Mouse (Mus musculus) intestine, postnatal 0 days (tissue): ENCODE measurements around the gene Efemp2. TPM values are rescaled to one million over a fixed set of nuclear protein-coding genes. Genes with fewer than 3 reads are reported as not detected.
"Not testable (repeated sequence)": the region's sequence is repeated elsewhere in the genome, so short reads cannot be mapped to it uniquely, and the experiment has no call there.

ENCODE experiments used
- ATAC-seq: fragments of 200-750 bp; cut with Nextera tagmentation; 2 replicates; pipeline ENCODE4 v1.8.0; 2017; ENCODE audit warnings: mild to moderate bottlenecking, moderate TSS enrichment, moderate library complexity
- H3K27ac ChIP-seq: fragments of 300-500 bp; sonication (generic); 2 replicates; pipeline ENCODE4 v1.5.1; 2014; ENCODE audit warnings: mild to moderate bottlenecking, low read depth, low read length, moderate library complexity
- H3K27me3 ChIP-seq: fragments of 300-500 bp; sonication (generic); replicated peaks from 2 replicates; pipeline ENCODE4 v1.6.1; 2014; ENCODE audit warnings: low read length, mixed read lengths; ENCODE audit not compliant: control insufficient read depth, insufficient read depth
- H3K36me3 ChIP-seq: fragments of 300-500 bp; sonication (generic); 2 replicates; pipeline ENCODE4 v1.6.1; 2014; ENCODE audit warnings: mild to moderate bottlenecking, moderate library complexity; ENCODE audit not compliant: control insufficient read depth, insufficient read depth
- H3K4me1 ChIP-seq: fragments of 300-500 bp; sonication (generic); replicated peaks from 2 replicates; pipeline ENCODE4 v1.6.1; 2014; ENCODE audit warnings: antibody characterized with exemption, low read length, mixed read lengths; ENCODE audit not compliant: control insufficient read depth, insufficient read depth
- H3K4me2 ChIP-seq: fragments of 300-500 bp; sonication (generic); replicated peaks from 2 replicates; pipeline ENCODE4 v1.6.1; 2014; ENCODE audit warnings: low read depth, mild to moderate bottlenecking, moderate library complexity
- H3K4me3 ChIP-seq: fragments of 300-500 bp; sonication (generic); 2 replicates; pipeline ENCODE4 v1.5.1; 2014; ENCODE audit warnings: low read depth, low read length
- H3K9ac ChIP-seq: fragments of 300-500 bp; sonication (generic); 2 replicates; pipeline ENCODE4 v1.6.1; 2014; ENCODE audit warnings: mild to moderate bottlenecking, low read depth, low read length
- H3K9me3 ChIP-seq: fragments of 300-500 bp; sonication (generic); 2 replicates; pipeline ENCODE4 v1.6.1; 2016; ENCODE audit warnings: mixed run types; ENCODE audit not compliant: control insufficient read depth
- CTCF ChIP-seq: sonication (generic); IDR thresholded peaks from 2 replicates; pipeline ENCODE4 v1.5.1; 2016; ENCODE audit warnings: low read depth, mild to moderate bottlenecking, control low read depth, antibody characterized with exemption, moderate library complexity
- WGBS: fragments of 180-500 bp; shearing (Covaris S2); extraction: QIAGEN DNeasy Blood & Tissue Kit; methylation state at CpG from one replicate; pipeline ENCODE4 v1.1.7; 2014; 5-methylcytosine and 5-hydroxymethylcytosine counted together
- polyA plus RNA-seq: library from polyadenylated mRNA; unstranded; fragments of >200 nt; fragmentation: Nextera tagmentation; extraction: Ambion mirVana; gene quantifications from 2 replicates; pipeline ENCODE4 v1.2.1, GENCODE M21; 2015

The Efemp2 gene
- polyA plus RNA-seq, 1 experiment from 2014 or later, result 40.7 TPM

GRCm38 (mm10) chr19:5490898-5491708, 17.3 kb downstream of the Efemp2 start:
- peak overlapping the region; percentile 93 for H3K4me3 ChIP-seq
- ATAC-seq, result peak; percentile 28
- WGBS, result under 1% methylated on average over 56 of the region's 59 CpGs

GRCm38 (mm10) chr19:5492641-5493040, 18.9 kb downstream of the Efemp2 start:
- no peaks in the 10 kb centered on the region for H3K9me3 ChIP-seq
- no peaks in the 10 kb centered on the region for H3K27me3 ChIP-seq
- H3K9ac ChIP-seq, result no peak overlapping the region
- no peak overlapping the region for H3K4me3 ChIP-seq
- 82% methylated on average over 4 of the region's 4 CpGs for WGBS
- peaks cover 47% of the 10 kb centered on the region for H3K36me3 ChIP-seq
- H3K4me1 ChIP-seq, result 0 out of 2 replicates have a peak, but pooled peaks cover 2% of the 10 kb centered on the region
- H3K27ac ChIP-seq, result 0 out of 2 replicates have a peak overlapping the region, but pooled peaks have one; percentile 57
- no peak for TF ChIP-seq CTCF
- H3K4me2 ChIP-seq, result no peak overlapping the region; the same call in 1 of the 2 replicates
- ATAC-seq, result no peak

More at GRCm38 (mm10) chr19:5490898-5491708, 17.3 kb downstream of the Efemp2 start:
- H3K9me3 ChIP-seq, result no peaks in the 10 kb centered on the region
- H3K36me3 ChIP-seq, result peaks cover 37% of the 10 kb centered on the region
- H3K4me2 ChIP-seq, result peak overlapping the region; percentile 80
- no peak for TF ChIP-seq CTCF
- H3K4me1 ChIP-seq, result 0 out of 2 replicates have a peak, but pooled peaks cover 2% of the 10 kb centered on the region
- H3K27me3 ChIP-seq, result no peaks in the 10 kb centered on the region
- H3K27ac ChIP-seq, result peak overlapping the region; percentile 97
- peak overlapping the region; percentile 87 for H3K9ac ChIP-seq

- H3K4me2 ChIP-seq, H3K9me3 ChIP-seq, H3K27me3 ChIP-seq, H3K4me3 ChIP-seq, H3K9ac ChIP-seq, ATAC-seq, H3K4me1 ChIP-seq: not testable (repeated sequence)
- H3K36me3 ChIP-seq, result peaks cover 54% of the 10 kb centered on the region
- peak overlapping the region; percentile 57 for H3K27ac ChIP-seq
- 49% methylated on average over 9 of the region's 9 CpGs for WGBS
- peak; percentile 53 for TF ChIP-seq CTCF
Measured at GRCm38 (mm10) chr19:5493301-5493721, 19.6 kb downstream of the Efemp2 start.

GRCm38 (mm10) chr19:5494314-5494713, 20.6 kb downstream of the Efemp2 start:
- Histone ChIP-seq H3K4me1 (0 out of 2 replicates have a peak, but pooled peaks cover 2% of the 10 kb centered on the region), H3K27me3 (no peaks in the 10 kb centered on the region), H3K27ac (peak overlapping the region; percentile 71), H3K9ac (no peak overlapping the region; the same call in 1 of the 2 replicates), H3K9me3 (no peaks in the 10 kb centered on the region), H3K4me3 (no peak overlapping the region), H3K36me3 (peaks cover 56% of the 10 kb centered on the region), H3K4me2 (no peak overlapping the region)
- peak; percentile 65 for ATAC-seq
- WGBS, result 60% methylated on average over 3 of the region's 3 CpGs
- TF ChIP-seq CTCF, result no peak

GRCm38 (mm10) chr19:5495353-5496051, 21.7 kb downstream of the Efemp2 start:
- ATAC-seq, result no peak
- Histone ChIP-seq H3K4me3 (no peak overlapping the region), H3K27ac (0 out of 2 replicates have a peak overlapping the region, but pooled peaks have one; percentile 28), H3K4me1 (0 out of 2 replicates have a peak, but pooled peaks cover 2% of the 10 kb centered on the region), H3K9me3 (no peaks in the 10 kb centered on the region), H3K9ac (no peak overlapping the region), H3K36me3 (peaks cover 56% of the 10 kb centered on the region), H3K4me2 (no peak overlapping the region), H3K27me3 (no peaks in the 10 kb centered on the region)
- WGBS, result 74% methylated on average over 12 of the region's 12 CpGs
- no peak for TF ChIP-seq CTCF

- Histone ChIP-seq H3K27ac (0 out of 2 replicates have a peak overlapping the region, but pooled peaks have one; percentile 28), H3K36me3 (peaks cover 56% of the 10 kb centered on the region), H3K27me3 (no peaks in the 10 kb centered on the region), H3K4me2 (no peak overlapping the region), H3K4me3 (no peak overlapping the region), H3K9me3 (no peaks in the 10 kb centered on the region), H3K4me1 (0 out of 2 replicates have a peak, but pooled peaks cover 2% of the 10 kb centered on the region), H3K9ac (no peak overlapping the region)
- 88% methylated on average over 16 of the region's 16 CpGs for WGBS
- no peak for ATAC-seq
- no peak for TF ChIP-seq CTCF
Measured at GRCm38 (mm10) chr19:5496052-5496370, 22.3 kb downstream of the Efemp2 start.
